In the genomic region with DNA sequence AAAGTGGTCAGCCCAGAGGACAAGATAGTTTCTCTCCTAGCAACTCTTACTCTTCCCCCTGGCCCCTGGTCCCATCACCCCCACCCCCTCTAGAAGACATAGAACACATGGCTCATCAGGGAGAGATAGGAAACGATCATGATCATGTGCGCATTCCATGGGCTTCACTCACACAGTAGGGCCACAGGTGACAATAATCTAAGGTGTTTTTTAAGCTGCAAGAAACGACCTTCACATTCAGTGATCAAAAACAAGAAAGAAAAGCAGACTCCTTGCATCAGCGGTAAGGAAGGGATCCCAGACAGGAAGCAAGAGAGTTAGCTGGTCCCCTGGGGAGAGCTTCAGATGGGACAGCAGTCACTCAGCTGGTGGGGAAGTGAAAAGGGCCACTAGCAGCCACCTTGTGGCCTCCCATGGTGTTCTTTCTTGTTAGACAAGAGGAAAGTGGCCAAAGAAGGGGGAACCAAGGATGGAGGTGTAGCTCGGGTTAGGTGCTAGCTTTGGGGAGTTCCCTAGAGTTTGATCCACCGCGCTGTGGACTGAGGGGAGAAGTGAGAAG, we compare ENCODE assay signal across 14 mouse cellular contexts. TPM values are rescaled to one million over a fixed set of nuclear protein-coding genes. Genes with fewer than 3 reads are reported as not detected.
DNase-seq lines count a peak whose midpoint lies in the region; ATAC-seq and TF ChIP-seq lines count a peak whose summit lies in the region.
"Had no signal": no experiment of that assay in that cellular context is flagged by ENCODE, and none has a peak within 500 bp of the region (broad histone marks: within the 10 kb centered on the region; RNA-seq: fewer than 3 reads in every experiment).

No protein-coding gene starts in this region.

- intact Hi-C loops in gastrocnemius, adult 2 months (cut with DNase I), result loop anchor here (10.0 kb wide), 1 partner anchor 74 kb away; no protein-coding TSS in a partner anchor

- H3K9ac ChIP-seq in kidney, postnatal 0 days (ENCODE audit: low read depth, low read length), result no peak overlapping the region
- H3K9ac ChIP-seq: hindbrain, embryonic 15.5 days; liver, embryonic 12.5 days had no signal

- 71% methylated on average over 7 of the region's 7 CpGs for WGBS in kidney, postnatal 0 days

- peak; percentile 28 for DNase-seq in gastrocnemius, adult 2 months
- no peak for DNase-seq in gastrocnemius, adult 8-10 months (ENCODE audit: low spot score in 2 of 2)
- no peak for DNase-seq in kidney, postnatal 0 days (ENCODE audit: low spot score)
- DNase-seq in kidney, postnatal 14 days, result no peak
- DNase-seq in cerebellum, postnatal 4 days (ENCODE audit: low spot score in 2 of 2), result no peak
- no peak for DNase-seq in thymus, postnatal 0 days (ENCODE audit: low spot score)
- DNase-seq: cerebellum, adult 9-10 months; kidney, adult 8-10 months; right cerebral cortex, adult 18-20 months had no signal

- peak overlapping the region; percentile 90 for H3K4me3 ChIP-seq in gastrocnemius, adult 2 months
- H3K4me3 ChIP-seq in kidney, postnatal 0 days (replicated peaks; ENCODE audit: low read depth, low read length), result no peak overlapping the region
- H3K4me3 ChIP-seq in brown adipose tissue, adult 24 weeks (ENCODE audit: insufficient read depth, low read depth, low read length), result peak overlapping the region; percentile 43
- H3K4me3 ChIP-seq: hindbrain, embryonic 15.5 days; liver, embryonic 12.5 days; midbrain, embryonic 10.5 days had no signal

- H3K27me3 ChIP-seq in kidney, postnatal 0 days (ENCODE audit: insufficient read depth, low read length), result no peaks in the 10 kb centered on the region

- peak overlapping the region; percentile 62; the same call in 1 of the 2 replicates for H3K27ac ChIP-seq in gastrocnemius, adult 2 months
- H3K27ac ChIP-seq in kidney, postnatal 0 days, result no peak overlapping the region
- peak overlapping the region; percentile 20; the same call in 1 of the 2 replicates for H3K27ac ChIP-seq in brown adipose tissue, adult 24 weeks (replicated peaks; ENCODE audit: low read depth, low read length)
- H3K27ac ChIP-seq: hindbrain, embryonic 15.5 days; liver, embryonic 12.5 days; midbrain, embryonic 10.5 days had no signal

- H3K36me3 ChIP-seq in kidney, postnatal 0 days (ENCODE audit: insufficient read depth, low read length), result no peaks in the 10 kb centered on the region
- H3K36me3 ChIP-seq: hindbrain, embryonic 15.5 days; liver, embryonic 12.5 days; midbrain, embryonic 10.5 days had no signal

- peak overlapping the region; percentile 9; the same call in 1 of the 2 replicates for H3K4me2 ChIP-seq in kidney, postnatal 0 days (ENCODE audit: low read length)
- H3K4me2 ChIP-seq: hindbrain, embryonic 15.5 days; liver, embryonic 12.5 days had no signal

- peak; percentile 14; the same call in 1 of the 2 replicates for TF ChIP-seq CTCF in gastrocnemius, adult 2 months (IDR thresholded peaks at IDR 0.05)
- no peak for TF ChIP-seq CTCF in kidney, postnatal 0 days (IDR thresholded peaks at IDR 0.05; ENCODE audit: low read depth)

- no peaks in the 10 kb centered on the region for H3K4me1 ChIP-seq in kidney, postnatal 0 days (replicated peaks; ENCODE audit: insufficient read depth, low read length)
- H3K4me1 ChIP-seq in brown adipose tissue, adult 24 weeks (ENCODE audit: control insufficient read depth, insufficient read depth, insufficient read length, low read length), result peaks cover 16% of the 10 kb centered on the region

- H3K9me3 ChIP-seq in kidney, postnatal 0 days (replicated peaks; ENCODE audit: low read length), result no peaks in the 10 kb centered on the region
- H3K9me3 ChIP-seq: hindbrain, embryonic 15.5 days; liver, embryonic 12.5 days; midbrain, embryonic 10.5 days had no signal

- no peak for ATAC-seq in kidney, postnatal 0 days (replicated peaks; ENCODE audit: low FRiP score, low read depth)
- peak; percentile 47 for ATAC-seq in megakaryocyte progenitor cell, adult 5-6 weeks (replicated peaks; ENCODE audit: poor library complexity)
- ATAC-seq: liver, embryonic 12.5 days had no signal

RNA-seq across cellular contexts. Expression of gene Arhgap31, which starts 4.0 kb away (rescaled TPM):
- 10 to 100 TPM; 11.9 to 18.6 TPM for total RNA-seq in gastrocnemius, adult 2 months (2021)
- 10 to 100 TPM in 2 of 4 experiments, 1 to 10 TPM in 2; 9.3 to 14.3 (median 11.0) TPM for total RNA-seq in gastrocnemius, adult 8-10 months (2022)
- polyA plus RNA-seq in kidney, postnatal 0 days (2015; fragmentation: Nextera tagmentation; extraction: Ambion mirVana), result 5.4 and 5.9 TPM in 2 replicates
- polyA plus RNA-seq in brown adipose tissue, adult 24 weeks (2012; ENCODE audit: insufficient read depth, insufficient read length, missing spikeins), result 7.5 and 9.7 TPM in 2 replicates
- 12.8 and 15.6 TPM in 2 replicates for total RNA-seq in megakaryocyte progenitor cell, adult 5-6 weeks (2015)
- 6.5 and 7.2 TPM in 2 replicates for total RNA-seq in megakaryocyte progenitor cell, adult 5-6 weeks (2017)
- 3.9 and 5.7 TPM in 2 replicates for polyA plus RNA-seq in thymus, postnatal 0 days (2015; fragmentation: Nextera tagmentation; extraction: Ambion mirVana)

RNA-seq across cellular contexts. Expression of gene B4galt4, which starts 33.0 kb away (rescaled TPM):
- 1 to 10 TPM; 3.3 to 7.0 TPM for total RNA-seq in gastrocnemius, adult 2 months (2021)
- total RNA-seq in gastrocnemius, adult 8-10 months (2022), result 1 to 10 TPM; 2.3 to 3.5 (median 2.9) TPM
- 28.8 and 29.9 TPM in 2 replicates for polyA plus RNA-seq in kidney, postnatal 0 days (2015; fragmentation: Nextera tagmentation; extraction: Ambion mirVana)
- 2.4 and 3.5 TPM in 2 replicates for polyA plus RNA-seq in brown adipose tissue, adult 24 weeks (2012; ENCODE audit: insufficient read depth, insufficient read length, missing spikeins)
- 40.2 and 42.0 TPM in 2 replicates for total RNA-seq in megakaryocyte progenitor cell, adult 5-6 weeks (2015)
- total RNA-seq in megakaryocyte progenitor cell, adult 5-6 weeks (2017), result 56.4 and 61.7 TPM in 2 replicates
- polyA plus RNA-seq in thymus, postnatal 0 days (2015; fragmentation: Nextera tagmentation; extraction: Ambion mirVana), result 8.3 and 8.4 TPM in 2 replicates

Comparison
In these comparisons a context has a peak if more than half of its experiments do, and no peak if none do; other contexts are left out.
1. RNA of gene B4galt4, which starts 33.0 kb away (total RNA-seq): 40.2 to 61.7 TPM in megakaryocyte progenitor cell, adult 5-6 weeks; 3.3 to 7.0 TPM in gastrocnemius, adult 2 months and 2.3 to 3.5 TPM in gastrocnemius, adult 8-10 months; every median in the first group is over 4 times any median in the second.